Mouse (Mus musculus): Measurements from ENCODE around the gene Col6a6.

Gene Col6a6

DNA sequence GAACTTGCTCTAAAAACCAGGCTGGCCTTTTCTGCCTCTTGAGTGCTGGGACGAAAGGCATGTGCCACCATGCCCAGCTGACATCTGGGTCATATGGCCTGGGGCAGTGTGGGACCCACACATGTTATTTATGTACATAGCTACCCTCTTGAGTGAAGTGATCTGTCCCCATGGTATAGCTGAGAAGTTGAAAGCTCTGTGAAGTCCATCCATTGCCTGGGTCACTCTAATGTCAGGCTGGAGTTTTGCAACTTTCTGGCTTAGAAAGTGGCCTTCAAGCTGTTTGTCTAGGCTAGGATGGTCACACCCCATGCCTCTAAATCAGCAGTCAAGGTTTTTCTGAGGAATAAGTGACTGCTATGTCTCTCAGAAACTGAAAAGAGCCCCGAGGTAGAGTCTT, 155.9 kb downstream of the Col6a6 start:
- no peak for DNase-seq (ENCODE audit: low read depth, low spot score)

DNA sequence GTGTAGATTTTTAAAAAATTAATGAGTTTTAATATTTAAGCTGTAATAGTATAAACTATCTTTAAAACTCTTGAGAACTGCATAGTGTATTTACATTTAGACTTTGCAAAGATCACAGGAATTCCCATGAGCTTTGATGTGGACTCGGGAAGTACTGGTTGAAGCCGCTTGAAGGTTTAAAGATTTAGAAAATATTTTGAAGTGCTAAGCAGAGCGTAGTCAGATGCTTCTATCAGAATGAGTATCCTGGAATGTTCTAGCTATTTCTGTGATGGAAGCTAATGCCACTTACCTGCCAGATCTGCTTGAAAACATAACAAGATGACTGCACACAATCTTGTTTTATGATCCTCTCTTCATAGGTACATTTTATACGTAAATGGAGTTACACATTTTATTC, 157.0 kb downstream of the Col6a6 start:
- no peak for DNase-seq (ENCODE audit: low read depth, low spot score)

DNA sequence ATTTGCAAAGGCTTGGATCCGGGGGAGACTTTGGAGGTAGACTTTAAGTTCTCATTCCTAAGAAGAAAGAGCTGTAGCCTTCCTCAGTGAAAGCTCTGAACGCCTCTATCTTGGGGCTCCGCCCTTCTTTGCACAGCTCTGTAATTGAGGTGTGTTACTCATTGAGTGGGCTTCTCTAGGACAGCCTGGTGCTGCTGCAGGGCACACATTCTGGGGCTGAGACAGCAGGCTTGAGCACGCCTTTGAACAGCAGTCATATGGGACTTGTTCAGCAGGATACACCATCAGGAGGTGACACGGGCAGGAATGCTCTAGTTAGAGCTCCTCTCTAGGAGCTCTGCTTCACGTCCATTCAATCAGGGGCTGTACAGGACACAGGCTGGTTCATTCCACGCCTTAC, 162.7 kb downstream of the Col6a6 start:
- no peak for DNase-seq (ENCODE audit: low read depth, low spot score)

DNA sequence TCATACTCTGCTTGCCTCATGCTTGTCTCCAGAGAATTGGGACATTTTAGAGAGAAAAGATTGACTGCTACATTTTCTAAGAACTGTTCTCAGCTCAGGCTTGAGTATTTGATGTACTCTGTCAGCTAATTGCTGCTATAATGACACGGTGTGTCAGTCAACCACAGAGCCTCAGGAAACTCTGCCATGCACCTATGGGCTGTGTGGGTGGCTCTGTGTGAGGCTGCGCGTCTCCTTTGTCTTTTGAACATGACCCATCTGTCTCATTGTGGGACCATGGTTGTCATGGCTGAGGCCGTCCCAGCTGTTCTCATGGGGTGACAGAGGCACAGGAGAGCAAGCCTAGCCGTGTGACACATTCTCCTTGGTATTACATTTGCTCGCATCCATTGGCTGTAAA, 168.1 kb downstream of the Col6a6 start:
- no peak for DNase-seq (ENCODE audit: low read depth, low spot score)

DNA sequence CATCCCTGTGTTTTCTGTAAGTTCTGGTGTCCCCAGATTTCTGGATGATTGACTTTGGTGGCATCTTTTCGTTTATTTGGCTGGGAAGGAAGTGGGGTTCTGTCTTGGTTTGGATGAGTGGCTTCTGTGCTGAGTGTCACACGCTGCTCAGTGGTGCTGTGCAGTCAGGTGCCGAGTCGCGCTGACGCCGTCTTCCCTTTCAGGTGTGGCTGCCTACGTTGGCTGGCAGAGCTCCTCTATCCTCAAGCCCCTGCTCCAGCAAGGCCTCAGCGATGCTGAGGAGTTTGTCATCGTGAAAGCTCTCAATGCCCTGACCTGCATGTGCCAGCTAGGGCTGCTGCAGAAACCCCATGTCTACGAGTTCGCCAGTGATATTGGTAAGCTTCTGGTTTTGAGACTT, 169.7 kb downstream of the Col6a6 start:
- DNase-seq (ENCODE audit: low read depth, low spot score): no peak

DNA sequence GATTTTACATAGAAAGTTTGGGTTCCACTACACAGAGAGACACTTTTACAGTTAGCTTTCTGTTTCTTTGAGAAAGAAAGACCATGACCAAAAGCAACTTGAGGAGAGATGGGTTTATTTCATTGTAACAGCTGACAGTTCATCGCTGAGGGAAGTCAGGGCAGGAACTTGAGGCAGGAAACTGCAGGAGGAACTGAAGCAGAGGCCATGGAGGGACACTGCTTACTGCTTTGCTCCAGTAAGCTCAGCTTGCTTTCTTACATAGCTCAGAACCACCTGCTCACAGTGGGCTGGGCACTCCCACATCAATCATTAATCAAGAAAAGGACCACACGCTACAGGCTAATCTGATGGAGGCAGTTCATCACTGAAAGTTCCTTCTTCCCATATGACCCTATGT, 171.8 kb downstream of the Col6a6 start:
- DNase-seq (ENCODE audit: low read depth, low spot score): no peak

DNA sequence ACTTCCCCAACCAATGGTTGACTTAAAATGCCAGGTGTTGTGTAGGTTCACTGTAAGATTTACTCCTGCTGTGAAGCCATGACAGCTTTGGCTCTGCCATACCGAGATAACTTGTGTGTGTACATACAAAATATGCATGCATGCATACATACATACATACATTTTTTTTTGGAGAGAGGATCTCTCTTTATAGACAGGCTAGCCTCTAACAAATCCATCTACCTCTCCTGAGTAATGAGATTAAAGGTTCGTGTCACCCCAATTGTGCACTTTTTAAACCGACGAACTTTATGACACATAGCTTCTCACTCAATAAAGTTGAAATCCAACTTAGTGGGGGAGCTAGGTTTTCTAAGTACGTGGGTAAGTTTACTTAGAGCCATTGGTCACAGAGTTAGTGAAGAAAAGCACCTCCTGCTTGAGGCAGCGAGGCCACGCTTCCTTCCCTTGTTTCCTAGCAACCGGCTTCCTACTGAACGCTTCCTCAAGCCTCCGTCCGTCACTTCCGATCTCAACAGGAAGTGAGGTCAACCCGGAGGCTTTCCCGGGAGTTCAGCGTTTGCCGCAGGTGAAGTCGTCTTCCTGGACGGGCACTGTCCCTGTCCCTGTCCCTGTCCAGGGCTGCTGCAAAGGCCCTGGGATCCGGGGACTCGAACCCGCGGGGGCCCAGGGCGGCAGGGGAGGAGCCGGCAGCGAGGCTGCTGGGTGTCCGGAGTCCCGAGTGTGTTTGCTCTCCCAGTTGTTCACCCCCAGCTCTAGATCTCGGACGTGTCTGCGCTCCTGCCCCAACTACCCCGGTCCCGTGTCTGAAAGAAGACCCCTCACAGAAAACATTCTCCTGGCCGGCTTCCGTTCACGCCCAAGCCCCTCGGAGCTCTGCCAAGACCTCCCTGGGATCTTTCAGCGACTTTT, 185.2 kb downstream of the Col6a6 start, which contains the start of gene Pik3r4:
Gene Pik3r4, plus strand, starts transcription at position 519 of the 912 bp plus-strand sequence.
- DNase-seq (ENCODE audit: low read depth, low spot score): peak; percentile 71

DNA sequence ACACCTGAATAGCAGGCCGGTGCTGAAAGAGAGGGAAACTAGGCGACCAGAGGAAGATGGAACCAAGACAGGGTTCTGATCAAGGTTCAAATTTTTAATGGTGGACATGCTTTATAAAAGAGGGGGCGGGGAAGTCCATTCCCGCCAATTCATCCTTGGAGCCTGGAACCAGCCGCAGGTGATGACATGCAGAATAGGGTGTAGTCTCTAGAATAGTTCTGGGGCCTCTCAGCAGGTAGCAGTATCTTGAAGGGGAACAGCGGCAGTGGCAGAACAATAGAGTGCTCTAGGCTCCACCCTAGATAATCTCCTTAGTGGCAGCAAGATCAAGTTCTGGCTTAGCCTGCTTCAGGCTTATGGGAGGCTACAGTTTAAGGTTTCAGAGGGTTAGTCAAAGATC, 186.6 kb downstream of the Col6a6 start:
- DNase-seq (ENCODE audit: low read depth, low spot score): peak; percentile 52

Data from WW6 (cell line).